Mouse (Mus musculus) adrenal gland, postnatal 36 days (tissue): ENCODE measurements at regions not wholly inside any gene's neighbourhood (a gene's known extent, or its start where the extent isn't known, plus 50 kb on each side); places are given as distances from the start of the nearest gene placed in this dataset.
"Not testable (repeated sequence)": the region's sequence is repeated elsewhere in the genome, so short reads cannot be mapped to it uniquely, and the experiment has no call there.

Source experiments
- DNase-seq, 2 experiments: peaks; one replicate each; pipeline ENCODE4 v3.0.0; 2021; ENCODE audit warnings: mixed read lengths in 1 of 2

DNA sequence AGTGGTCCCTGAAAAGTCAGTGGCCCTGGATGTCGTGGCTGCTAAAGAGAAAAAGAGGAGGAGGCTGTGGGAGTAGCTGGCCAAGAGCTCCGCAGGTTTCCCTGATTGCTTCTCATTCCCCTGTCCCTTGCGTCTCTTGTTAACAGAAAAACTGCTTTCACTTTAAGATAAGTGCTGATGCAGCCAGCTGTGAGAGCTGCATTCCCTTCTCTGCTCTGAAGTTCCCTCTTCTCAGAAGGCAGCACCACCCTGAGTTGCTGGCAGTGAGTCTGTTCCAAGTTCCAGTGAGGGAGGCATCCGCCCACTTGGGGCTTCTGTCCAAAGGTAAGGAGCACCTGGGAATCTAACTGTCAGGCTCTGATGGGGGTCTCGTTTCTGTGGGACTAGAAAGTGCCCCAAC lies 63.5 kb downstream of the Olfr693 start:
- not testable (repeated sequence) for DNase-seq

DNA sequence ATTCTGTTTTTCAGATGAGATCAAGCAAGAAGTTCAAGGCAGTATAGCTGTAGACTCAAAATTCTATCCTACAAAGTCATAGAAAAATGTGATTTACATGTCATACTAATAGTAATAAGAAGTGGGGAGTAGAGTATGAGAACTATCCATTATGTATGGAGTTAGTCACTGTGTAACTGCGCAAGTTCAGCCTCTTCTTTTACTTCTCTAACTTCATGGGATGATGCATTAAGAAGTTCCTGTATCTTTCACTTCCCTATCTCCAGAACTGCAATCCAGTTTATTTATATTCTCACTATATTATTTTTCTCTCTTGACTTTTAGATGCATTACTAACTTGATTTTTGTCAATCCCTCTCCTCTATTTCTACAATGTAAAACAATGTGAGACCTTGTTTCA lies 67.7 kb downstream of the Olfr693 start:
- DNase-seq: no peak

DNA sequence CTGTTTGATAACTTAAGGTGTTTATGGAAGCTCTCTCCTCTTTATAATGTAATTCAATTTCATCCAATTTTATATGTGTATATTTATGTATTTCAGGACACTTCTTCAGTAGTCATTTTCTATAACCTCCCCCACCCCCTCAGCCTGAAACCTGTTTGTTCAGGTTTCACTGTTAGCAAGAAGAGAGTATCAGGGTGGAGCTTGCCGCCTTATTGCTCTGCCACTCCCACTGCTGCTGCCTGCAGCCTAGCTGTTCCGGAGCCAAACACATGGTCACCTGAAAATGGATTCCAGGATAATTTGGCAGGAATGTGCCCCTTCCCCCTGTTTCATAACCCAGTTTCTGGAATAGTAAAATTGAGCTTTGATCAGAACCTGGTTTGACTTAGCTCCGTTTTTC lies 100.0 kb downstream of the Olfr693 start:
- no peak for DNase-seq

DNA sequence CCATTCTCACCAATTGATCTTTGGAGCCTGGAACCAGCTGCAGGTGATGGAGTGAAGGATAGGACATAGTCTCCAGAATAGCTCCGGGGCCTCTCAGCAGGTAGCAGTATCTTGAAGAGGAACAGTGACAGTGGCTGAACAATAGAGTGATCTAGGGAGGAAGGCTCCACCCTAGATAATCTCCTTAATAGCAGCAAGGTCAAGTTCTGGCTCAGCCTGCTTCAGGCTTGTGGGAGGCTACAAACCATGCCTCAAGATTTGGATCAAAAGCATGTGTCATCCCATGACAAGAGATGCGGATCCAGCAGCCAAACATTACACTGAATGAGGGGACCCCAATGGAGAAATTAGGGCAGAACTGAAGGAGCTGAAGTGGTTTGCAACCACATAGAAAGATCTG lies 112.1 kb downstream of the Olfr693 start:
- DNase-seq: not testable (repeated sequence)

DNA sequence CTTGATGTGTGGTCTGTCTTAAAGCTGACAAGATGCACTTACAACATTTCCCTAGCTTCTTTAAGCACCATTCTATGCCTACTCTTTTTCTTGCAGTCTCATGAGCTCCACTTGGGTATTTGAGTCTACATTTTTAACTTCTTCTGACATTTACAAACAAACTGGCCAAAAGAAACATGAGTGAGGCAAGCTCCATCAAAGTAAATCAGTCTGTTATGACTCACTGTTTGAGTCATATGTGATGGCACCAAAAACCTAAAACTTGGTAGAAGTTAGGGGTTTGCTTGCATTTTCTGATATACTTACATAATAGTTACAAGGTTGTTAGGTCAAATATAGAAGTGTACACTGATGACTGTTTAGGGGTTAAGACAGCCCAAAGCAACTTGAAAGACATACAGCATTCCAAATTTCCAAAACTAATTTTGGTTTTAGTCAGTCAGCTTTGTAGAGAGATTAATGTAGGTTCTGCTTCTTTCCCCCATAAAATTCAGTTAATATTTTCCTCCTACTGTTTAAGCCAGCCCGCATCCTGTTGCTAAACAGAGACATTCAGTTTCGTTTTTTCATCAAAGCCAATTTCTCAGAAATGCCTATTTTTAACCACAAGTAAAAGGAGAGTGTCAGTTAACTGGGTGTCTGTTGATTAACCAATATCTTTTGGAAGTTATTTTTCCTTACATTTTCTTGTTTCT lies 129.4 kb downstream of the Olfr693 start:
- DNase-seq: no peak

DNA sequence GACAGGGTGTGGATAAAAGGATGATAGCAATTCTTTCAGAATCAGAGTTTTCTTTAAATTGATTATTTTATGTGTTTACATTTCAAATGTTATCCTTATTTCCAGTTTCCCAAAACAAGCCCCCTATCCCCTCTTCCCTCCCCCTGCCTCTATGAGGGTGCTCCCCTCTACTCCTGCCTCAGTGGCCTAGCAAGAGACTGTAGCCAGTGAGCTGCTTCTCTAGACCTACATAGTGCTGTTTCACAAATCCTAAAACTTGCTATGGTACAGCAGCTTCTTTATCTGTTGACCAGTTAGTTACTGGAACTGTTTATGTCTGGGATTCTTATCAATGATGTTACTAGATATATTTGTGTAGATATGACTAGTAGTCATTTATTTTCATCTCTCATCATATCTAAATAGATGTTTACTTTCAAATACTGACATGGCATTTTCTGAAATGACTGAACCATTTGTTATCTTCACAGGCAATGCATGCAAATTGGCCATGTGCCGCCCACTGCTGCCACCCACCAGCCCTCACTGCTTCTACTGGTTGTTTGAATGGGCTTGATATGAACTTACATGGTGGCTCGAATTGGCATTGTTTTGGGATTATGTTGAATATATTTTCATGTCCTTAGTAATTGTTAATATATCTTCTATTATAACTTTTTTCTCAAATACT lies 150.8 kb downstream of the Olfr693 start:
- not testable (repeated sequence) for DNase-seq

DNA sequence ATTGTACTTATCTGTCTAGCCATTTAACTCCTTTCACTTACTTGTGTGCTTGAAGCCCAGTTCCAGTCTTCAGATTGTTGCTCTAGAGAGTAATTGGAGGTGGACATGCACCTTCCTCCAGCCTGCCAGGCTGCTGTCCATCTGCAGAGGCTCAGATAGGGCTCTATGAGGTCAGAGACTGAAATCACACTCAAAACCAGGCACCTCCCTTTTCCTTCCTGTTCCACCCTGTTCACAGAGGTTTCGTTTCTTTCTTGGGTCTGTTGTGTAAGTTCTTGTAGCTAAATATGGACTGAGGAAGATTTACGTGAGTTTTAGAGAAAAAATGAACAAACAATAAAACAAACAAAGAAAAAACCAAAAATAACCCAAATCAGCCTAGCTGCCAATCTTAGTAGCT lies 151.4 kb downstream of the Olfr693 start:
- DNase-seq: peak in 1 of 2 experiments; percentile 19

DNA sequence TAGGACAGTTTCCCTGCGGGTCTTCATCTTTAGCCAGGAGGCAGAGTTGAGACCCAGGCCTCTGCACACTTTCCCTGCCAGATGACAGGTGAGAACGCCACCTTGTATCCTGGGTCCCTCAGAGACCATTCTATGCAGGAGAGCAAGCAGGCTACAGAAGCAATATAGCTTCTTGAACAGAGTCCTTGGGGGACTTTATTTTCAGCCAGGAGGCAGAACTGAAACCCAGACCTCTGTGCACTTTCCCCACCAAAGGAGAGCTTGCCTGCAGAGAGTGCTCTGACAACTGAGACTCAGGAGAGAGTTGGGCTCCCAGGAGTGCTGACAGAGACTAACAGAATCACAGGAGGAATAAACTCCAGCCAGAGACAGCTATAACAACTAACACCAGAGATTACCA lies 185.5 kb downstream of the Olfr693 start:
- DNase-seq: no peak
